Mouse (Mus musculus) brain, embryonic 18.5 days (tissue): ENCODE results near the gene Gnai2.
"Not testable (repeated sequence)": the region's sequence is repeated elsewhere in the genome, so short reads cannot be mapped to it uniquely, and the experiment has no call there.

Experiments
- DNase-seq: peaks from one replicate; pipeline ENCODE4 v3.0.0-alpha.2; 2012; ENCODE audit warnings: low read depth, low spot score

Gnai2 gene

GRCm38 (mm10) chr9:107587833-107588639, 47.1 kb downstream of the Gnai2 start:
- no peak for DNase-seq

GRCm38 (mm10) chr9:107586974-107587832, 48.0 kb downstream of the Gnai2 start, which contains the start of gene Ifrd2:
TSS of gene Ifrd2 (plus strand) at chr9:107587642.
- DNase-seq: peak; percentile 98

- no peak for DNase-seq
Measured at GRCm38 (mm10) chr9:107586504-107586903, 48.7 kb downstream of the Gnai2 start.

GRCm38 (mm10) chr9:107583174-107583573, 52.0 kb downstream of the Gnai2 start:
- DNase-seq: no peak

- no peak for DNase-seq
Measured at GRCm38 (mm10) chr9:107582509-107583062, 52.6 kb downstream of the Gnai2 start.

GRCm38 (mm10) chr9:107581584-107581983, 53.6 kb downstream of the Gnai2 start:
- DNase-seq: no peak

- DNase-seq: no peak
Measured at GRCm38 (mm10) chr9:107580501-107581317, 54.5 kb downstream of the Gnai2 start, which contains the start of gene Hyal3. TSS of gene Hyal3 (plus strand) at chr9:107580818.

- DNase-seq: no peak
Measured at GRCm38 (mm10) chr9:107579023-107579900, 55.9 kb downstream of the Gnai2 start.

GRCm38 (mm10) chr9:107578587-107578986, 56.6 kb downstream of the Gnai2 start, which contains the start of gene Naa80:
TSS of gene Naa80 (plus strand) at chr9:107578887.
- DNase-seq: no peak

GRCm38 (mm10) chr9:107577871-107578270, 57.3 kb downstream of the Gnai2 start:
- no peak for DNase-seq

GRCm38 (mm10) chr9:107576357-107577107, 58.6 kb downstream of the Gnai2 start, which contains the start of gene Hyal1:
TSS of gene Hyal1 (plus strand) at chr9:107576927.
- no peak for DNase-seq

- no peak for DNase-seq
Measured at GRCm38 (mm10) chr9:107575579-107576356, 59.4 kb downstream of the Gnai2 start.

- DNase-seq: not testable (repeated sequence)
Measured at GRCm38 (mm10) chr9:107573774-107574173, 61.4 kb downstream of the Gnai2 start.

GRCm38 (mm10) chr9:107572327-107572662, 62.9 kb downstream of the Gnai2 start:
- DNase-seq: no peak

GRCm38 (mm10) chr9:107571534-107572326, 63.4 kb downstream of the Gnai2 start:
- DNase-seq: no peak

GRCm38 (mm10) chr9:107570845-107571244, 64.3 kb downstream of the Gnai2 start:
- DNase-seq: no peak

- no peak for DNase-seq
Measured at GRCm38 (mm10) chr9:107570016-107570415, 65.2 kb downstream of the Gnai2 start.

- no peak for DNase-seq
Measured at GRCm38 (mm10) chr9:107569270-107569669, 65.9 kb downstream of the Gnai2 start.
